Mouse (Mus musculus): ENCODE data around the gene Gm49342. TPM values are rescaled to one million over a fixed set of nuclear protein-coding genes. Genes with fewer than 3 reads are reported as not detected.
"Not testable (repeated sequence)": the region's sequence is repeated elsewhere in the genome, so short reads cannot be mapped to it uniquely, and the experiment has no call there.

Gene Gm49342
- polyA plus RNA-seq, 1 experiment from 2014 or later = not detected

GRCm38 (mm10) chr14:50923437-50923836 lies 20.9 kb upstream of the Gm49342 start:
- Histone ChIP-seq H3K4me2 (peak overlapping the region; percentile 79), H3K4me1 (peaks cover 22% of the 10 kb centered on the region), H3K4me3 (peak overlapping the region; percentile 73), H3K9ac (peak overlapping the region; percentile 87), H3K36me3 (peaks cover 42% of the 10 kb centered on the region)
- H3K9me3 ChIP-seq; ATAC-seq (ENCODE audit: insufficient number of reproducible peaks, insufficient read depth, low FRiP score, low TSS enrichment, low read depth); H3K27me3 ChIP-seq; H3K27ac ChIP-seq: not testable (repeated sequence)
- 72% methylated on average over 1 of the region's 1 CpGs for WGBS

- Histone ChIP-seq H3K4me1 (peaks cover 24% of the 10 kb centered on the region), H3K9ac (peak within 1 kb of the TSS; percentile 87), H3K27ac (peak within 1 kb of the TSS; percentile 95), H3K4me3 (peak within 1 kb of the TSS; percentile 73), H3K4me2 (peak within 1 kb of the TSS; percentile 79), H3K9me3 (no peaks in the 10 kb centered on the region), H3K27me3 (no peaks in the 10 kb centered on the region), H3K36me3 (peaks cover 45% of the 10 kb centered on the region)
- under 1% methylated on average over 57 of the region's 57 CpGs for WGBS
- ATAC-seq (ENCODE audit: insufficient number of reproducible peaks, insufficient read depth, low FRiP score, low TSS enrichment, low read depth) = peak; percentile 93
Measured at GRCm38 (mm10) chr14:50924281-50925064, 19.8 kb upstream of the Gm49342 start, which contains the start of the genes Osgep and Apex1. Osgep (minus strand) TSS chr14:50924893. Apex1 (plus strand) TSS chr14:50924968.

- H3K9ac ChIP-seq = peak overlapping the region; percentile 87
- H3K4me1 ChIP-seq = peaks cover 31% of the 10 kb centered on the region
- peak overlapping the region; percentile 95 for H3K27ac ChIP-seq
- peak overlapping the region; percentile 79 for H3K4me2 ChIP-seq
- peak overlapping the region; percentile 73 for H3K4me3 ChIP-seq
- ATAC-seq (ENCODE audit: insufficient number of reproducible peaks, insufficient read depth, low FRiP score, low TSS enrichment, low read depth) = no peak
- WGBS = under 1% methylated on average over 38 of the region's 38 CpGs
- H3K36me3 ChIP-seq = peaks cover 37% of the 10 kb centered on the region
- H3K27me3 ChIP-seq = no peaks in the 10 kb centered on the region
- H3K9me3 ChIP-seq = no peaks in the 10 kb centered on the region
Measured at GRCm38 (mm10) chr14:50925111-50925920, 19.0 kb upstream of the Gm49342 start.

GRCm38 (mm10) chr14:50927366-50927765 lies 17.0 kb upstream of the Gm49342 start:
- no peak overlapping the region for H3K9ac ChIP-seq
- no peaks in the 10 kb centered on the region for H3K27me3 ChIP-seq
- no peaks in the 10 kb centered on the region for H3K9me3 ChIP-seq
- peaks cover 36% of the 10 kb centered on the region for H3K36me3 ChIP-seq
- 0 out of 2 replicates have a peak overlapping the region, but pooled peaks have one; percentile 6 for H3K4me3 ChIP-seq
- no peak overlapping the region for H3K4me2 ChIP-seq
- H3K27ac ChIP-seq = no peak overlapping the region
- no peak for ATAC-seq (ENCODE audit: insufficient number of reproducible peaks, insufficient read depth, low FRiP score, low TSS enrichment, low read depth)
- peaks cover 37% of the 10 kb centered on the region for H3K4me1 ChIP-seq
- 58% methylated on average over 3 of the region's 3 CpGs for WGBS

- 17% methylated on average over 10 of the region's 10 CpGs for WGBS
- Histone ChIP-seq H3K27me3 (no peaks in the 10 kb centered on the region), H3K4me2 (peak overlapping the region; percentile 85), H3K9ac (peak overlapping the region; percentile 98), H3K27ac (peak overlapping the region; percentile 85), H3K36me3 (peaks cover 36% of the 10 kb centered on the region), H3K9me3 (no peaks in the 10 kb centered on the region), H3K4me1 (peaks cover 30% of the 10 kb centered on the region), H3K4me3 (peak overlapping the region; percentile 98)
- no peak for ATAC-seq (ENCODE audit: insufficient number of reproducible peaks, insufficient read depth, low FRiP score, low TSS enrichment, low read depth)
Measured at GRCm38 (mm10) chr14:50929951-50930350, 14.4 kb upstream of the Gm49342 start.

GRCm38 (mm10) chr14:50930377-50930753 lies 14.0 kb upstream of the Gm49342 start:
- Histone ChIP-seq H3K4me2 (peak overlapping the region; percentile 85), H3K4me3 (peak overlapping the region; percentile 98), H3K27me3 (no peaks in the 10 kb centered on the region), H3K9ac (peak overlapping the region; percentile 98), H3K4me1 (peaks cover 30% of the 10 kb centered on the region), H3K36me3 (peaks cover 36% of the 10 kb centered on the region), H3K9me3 (no peaks in the 10 kb centered on the region), H3K27ac (peak overlapping the region; percentile 85)
- ATAC-seq (ENCODE audit: insufficient number of reproducible peaks, insufficient read depth, low FRiP score, low TSS enrichment, low read depth) = peak; percentile 43; the same call in 1 of the 2 replicates
- WGBS = under 1% methylated on average over 38 of the region's 38 CpGs

GRCm38 (mm10) chr14:50930754-50931492 lies 13.4 kb upstream of the Gm49342 start, which contains the start of the genes Pip4p1 and Pnp:
Pip4p1 (minus strand) TSS chr14:50930856.
Pnp (plus strand) TSS chr14:50931082.
- peak within 1 kb of the TSS; percentile 95 for H3K27ac ChIP-seq
- H3K36me3 ChIP-seq = peaks cover 36% of the 10 kb centered on the region
- ATAC-seq (ENCODE audit: insufficient number of reproducible peaks, insufficient read depth, low FRiP score, low TSS enrichment, low read depth) = peak; percentile 99
- H3K4me1 ChIP-seq = peaks cover 25% of the 10 kb centered on the region
- peak within 1 kb of the TSS; percentile 98 for H3K4me3 ChIP-seq
- peak within 1 kb of the TSS; percentile 98 for H3K9ac ChIP-seq
- WGBS = under 1% methylated on average over 68 of the region's 68 CpGs
- peak within 1 kb of the TSS; percentile 85 for H3K4me2 ChIP-seq
- no peaks in the 10 kb centered on the region for H3K9me3 ChIP-seq
- H3K27me3 ChIP-seq = no peaks in the 10 kb centered on the region

GRCm38 (mm10) chr14:50931493-50932020 lies 12.8 kb upstream of the Gm49342 start:
- Histone ChIP-seq H3K27ac (peak overlapping the region; percentile 95), H3K36me3 (peaks cover 30% of the 10 kb centered on the region), H3K27me3 (no peaks in the 10 kb centered on the region), H3K9ac (peak overlapping the region; percentile 73), H3K4me3 (peak overlapping the region; percentile 98), H3K4me1 (peaks cover 19% of the 10 kb centered on the region), H3K9me3 (no peaks in the 10 kb centered on the region), H3K4me2 (peak overlapping the region; percentile 64)
- 11% methylated on average over 12 of the region's 12 CpGs for WGBS
- no peak for ATAC-seq (ENCODE audit: insufficient number of reproducible peaks, insufficient read depth, low FRiP score, low TSS enrichment, low read depth)

- no peak overlapping the region for H3K4me2 ChIP-seq
- H3K9me3 ChIP-seq = no peaks in the 10 kb centered on the region
- no peaks in the 10 kb centered on the region for H3K27me3 ChIP-seq
- H3K9ac ChIP-seq = no peak overlapping the region
- H3K4me1 ChIP-seq = peaks cover 4% of the 10 kb centered on the region
- H3K4me3 ChIP-seq = no peak overlapping the region
- no peaks in the 10 kb centered on the region for H3K36me3 ChIP-seq
- 56% methylated on average over 1 of the region's 1 CpGs for WGBS
- H3K27ac ChIP-seq = no peak overlapping the region
- no peak for ATAC-seq (ENCODE audit: insufficient number of reproducible peaks, insufficient read depth, low FRiP score, low TSS enrichment, low read depth)
Measured at GRCm38 (mm10) chr14:50936649-50937048, 7.7 kb upstream of the Gm49342 start.

GRCm38 (mm10) chr14:50938119-50938908 lies 6.0 kb upstream of the Gm49342 start:
- Histone ChIP-seq H3K4me3 (no peak overlapping the region), H3K27ac (no peak overlapping the region), H3K27me3 (no peaks in the 10 kb centered on the region), H3K4me2 (no peak overlapping the region), H3K9me3 (no peaks in the 10 kb centered on the region), H3K4me1 (no peaks in the 10 kb centered on the region), H3K9ac (no peak overlapping the region), H3K36me3 (no peaks in the 10 kb centered on the region)
- no peak for ATAC-seq (ENCODE audit: insufficient number of reproducible peaks, insufficient read depth, low FRiP score, low TSS enrichment, low read depth)
- 86% methylated on average over 3 of the region's 3 CpGs for WGBS

All from embryonic facial prominence, embryonic 13.5 days (tissue).